Mouse (Mus musculus) C2C12 (cell line): ENCODE results near the gene Zdhhc20.

Experiments used
- CEBPB ChIP-seq: IDR thresholded peaks from one replicate; pipeline ENCODE4 v1.6.1; 2011; ENCODE audit warnings: low read depth, mild to moderate bottlenecking, control low read depth, moderate library complexity
- CTCF ChIP-seq: IDR thresholded peaks from one replicate; pipeline ENCODE4 v1.5.1; 2011; ENCODE audit not compliant: control insufficient read depth, insufficient read depth, insufficient read length
- MAX ChIP-seq: IDR thresholded peaks from one replicate; pipeline ENCODE4 v1.6.1; 2011; ENCODE audit warnings: mild to moderate bottlenecking, control low read depth
- MYOD1 ChIP-seq: IDR thresholded peaks from one replicate; pipeline ENCODE4 v1.6.1; 2011; ENCODE audit warnings: low read depth; ENCODE audit not compliant: control insufficient read depth, insufficient read length
- USF1 ChIP-seq: IDR thresholded peaks from one replicate; pipeline ENCODE4 v1.6.1; 2011; ENCODE audit warnings: low read depth, mild to moderate bottlenecking, control low read depth, moderate library complexity

DNA sequence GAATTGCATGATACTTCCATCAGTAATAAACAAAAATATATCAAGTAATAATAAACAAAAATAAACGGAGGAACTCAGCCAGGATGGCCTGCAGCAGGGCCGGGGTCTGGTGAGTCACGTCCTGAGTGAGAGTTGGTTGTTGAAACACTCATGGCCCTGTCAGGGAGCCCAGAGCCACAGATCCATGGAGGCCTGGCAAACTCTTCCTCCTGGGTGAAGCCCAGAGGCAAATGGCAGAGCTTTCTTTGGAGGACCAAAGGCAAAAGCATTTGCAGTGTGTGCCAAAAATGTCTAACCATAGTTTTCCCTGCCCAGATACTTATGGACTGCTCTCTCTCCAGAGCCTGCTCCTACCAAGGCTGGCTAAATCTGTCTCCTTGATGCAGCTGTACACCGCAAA lies 98.9 kb downstream of the Zdhhc20 start:
- TF ChIP-seq MAX (no peak), CEBPB (no peak), CTCF (no peak), USF1 (no peak), MYOD1 (no peak)
